ENCODE assay signal across 20 mouse cellular contexts in the genomic region with DNA sequence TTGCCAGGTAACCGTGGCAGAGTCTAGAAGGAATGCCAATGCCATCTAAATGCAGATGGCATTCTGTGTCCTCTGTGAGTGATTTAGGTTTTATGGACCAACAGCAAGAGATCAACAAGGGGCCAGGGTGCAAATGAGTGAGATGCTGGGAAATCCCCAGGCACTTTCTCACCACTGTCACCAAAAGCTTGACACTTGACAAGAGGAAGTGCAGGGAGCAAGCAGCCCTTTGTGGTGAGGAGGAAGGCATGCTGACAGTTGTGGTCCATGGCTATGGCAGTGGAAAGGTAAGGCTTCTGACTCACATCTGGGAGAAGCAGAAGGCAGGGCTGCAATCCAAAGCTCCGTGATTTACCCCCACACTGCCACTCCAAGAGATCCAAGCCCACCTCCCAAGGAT. TPM values are rescaled to one million over a fixed set of nuclear protein-coding genes. Genes with fewer than 3 reads are reported as not detected.
DNase-seq lines count a peak whose midpoint lies in the region; ATAC-seq lines count a peak whose summit lies in the region.
"Had no signal": no experiment of that assay in that cellular context is flagged by ENCODE, and none has a peak within 500 bp of the region (broad histone marks: within the 10 kb centered on the region; RNA-seq: fewer than 3 reads in every experiment).

No protein-coding gene starts in this region.

- peak; percentile 77 for ATAC-seq in common myeloid progenitor, adult 5-6 weeks (replicated peaks; ENCODE audit: low read depth, poor library complexity, severe bottlenecking)
- peak; percentile 54; the same call in 1 of the 2 replicates for ATAC-seq in monocyte, adult 5-6 weeks (replicated peaks; ENCODE audit: insufficient number of reproducible peaks, low FRiP score, low TSS enrichment, poor library complexity, severe bottlenecking)
- ATAC-seq: intestine, postnatal 0 days had no signal

- peak; percentile 43 for DNase-seq in 3T3-L1 (ENCODE audit: low read depth, low spot score)
- peak; percentile 74 for DNase-seq in CD4-positive, CD25-positive, alpha-beta regulatory T cell, adult 2 months (ENCODE audit: low read depth, low spot score)
- no peak for DNase-seq in kidney, adult 11 months
- DNase-seq in right cerebral cortex, adult 18-20 months, result no peak
- DNase-seq in adrenal gland, adult 18-20 months (ENCODE audit: low spot score in 2 of 2), result no peak
- DNase-seq: adrenal gland, postnatal 10 days; cerebellum, postnatal 14 days; heart, adult 11 months; liver, embryonic 13.5 days; lung, embryonic 14.5 days; retina, postnatal 1 day had no signal

RNA-seq across cellular contexts. Expression of gene Serpina12, which starts 17.6 kb away (rescaled TPM):
- total RNA-seq in common myeloid progenitor, adult 5-6 weeks (2017), result 0.05 TPM in 1 of 2 replicates, not detected in the other
- total RNA-seq in monocyte, adult 5-6 weeks (2017), result not detected in 3 replicates
- total RNA-seq in adrenal gland, adult 18-20 months (2021), result 1 to 10 TPM; 1.1 to 1.3 TPM
- total RNA-seq: heart, postnatal 25 days; layer of hippocampus, adult 18-20 months; layer of hippocampus, postnatal 25 days; left cerebral cortex, postnatal 10 days; neutrophil, adult 5-6 weeks had no signal

RNA-seq across cellular contexts. Expression of gene Serpina5, which starts 39.1 kb away (rescaled TPM):
- total RNA-seq in common myeloid progenitor, adult 5-6 weeks (2017), result not detected in 2 replicates
- total RNA-seq in monocyte, adult 5-6 weeks (2017), result not detected in 3 replicates
- total RNA-seq in adrenal gland, adult 18-20 months (2021), result 1 to 10 TPM in 1 of 2 experiments, under 1 TPM in 1; 0.90 to 1.5 TPM
- total RNA-seq: gastrocnemius, adult 8-10 months; heart, postnatal 25 days; layer of hippocampus, adult 18-20 months; layer of hippocampus, postnatal 25 days; left cerebral cortex, postnatal 10 days; neutrophil, adult 5-6 weeks had no signal

RNA-seq across cellular contexts. Expression of gene Serpina9, which starts 48.3 kb away (rescaled TPM):
- not detected in 2 replicates for total RNA-seq in common myeloid progenitor, adult 5-6 weeks (2017)
- not detected in 3 replicates for total RNA-seq in monocyte, adult 5-6 weeks (2017)
- not detected for total RNA-seq in adrenal gland, adult 18-20 months (2021)
- total RNA-seq: gastrocnemius, adult 8-10 months; neutrophil, adult 5-6 weeks had no signal

RNA-seq across cellular contexts. Expression of gene Serpina3a, which starts 50.7 kb away (rescaled TPM):
- not detected in 2 replicates for total RNA-seq in common myeloid progenitor, adult 5-6 weeks (2017)
- total RNA-seq in monocyte, adult 5-6 weeks (2017), result not detected in 3 replicates
- total RNA-seq in adrenal gland, adult 18-20 months (2021), result not detected
- total RNA-seq: adrenal gland, postnatal 10 days; gastrocnemius, adult 8-10 months; heart, postnatal 25 days; layer of hippocampus, adult 18-20 months; layer of hippocampus, postnatal 25 days; left cerebral cortex, postnatal 10 days; neutrophil, adult 5-6 weeks had no signal

Comparison
In these comparisons a context has a peak if more than half of its experiments do, and no peak if none do; other contexts are left out.
1. DNase-seq: peak in 3T3-L1 (single experiment) and CD4-positive, CD25-positive, alpha-beta regulatory T cell, adult 2 months (single experiment); none in kidney, adult 11 months (single experiment), right cerebral cortex, adult 18-20 months (single experiment) and adrenal gland, adult 18-20 months (0 of 2).